ENCODE assay signal across 27 mouse cellular contexts in the genomic region with DNA sequence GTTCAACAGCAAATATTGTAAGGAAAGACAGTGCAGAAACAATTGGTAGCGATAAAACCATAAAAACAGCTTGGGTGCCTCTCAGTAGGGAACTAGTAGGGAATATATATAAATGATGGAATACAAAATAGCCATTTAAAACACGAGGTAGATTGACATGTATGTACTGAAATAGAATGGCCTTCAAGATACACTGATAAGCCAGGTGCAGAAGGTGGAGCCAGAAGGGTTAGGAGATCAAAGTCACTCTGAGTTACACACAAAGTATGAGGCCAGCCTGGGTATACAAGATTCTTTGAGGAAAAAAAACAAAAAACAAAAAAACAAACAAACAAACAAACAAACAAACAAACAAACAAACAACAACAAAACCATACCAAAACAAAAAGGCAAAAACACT.
"Had no signal": no experiment of that assay in that cellular context is flagged by ENCODE, and none has a peak within 500 bp of the region (broad histone marks: within the 10 kb centered on the region; RNA-seq: fewer than 3 reads in every experiment).

No protein-coding gene starts in this region.

- H3K9me3 ChIP-seq: embryonic facial prominence, embryonic 10.5 days; embryonic facial prominence, embryonic 12.5 days; embryonic facial prominence, embryonic 13.5 days; embryonic facial prominence, embryonic 15.5 days; forebrain, embryonic 10.5 days; forebrain, embryonic 12.5 days; forebrain, embryonic 13.5 days; forebrain, embryonic 15.5 days had no signal

- H3K27ac ChIP-seq: embryonic facial prominence, embryonic 10.5 days; embryonic facial prominence, embryonic 12.5 days; embryonic facial prominence, embryonic 13.5 days; embryonic facial prominence, embryonic 15.5 days; forebrain, embryonic 10.5 days; forebrain, embryonic 12.5 days; forebrain, embryonic 13.5 days; forebrain, embryonic 15.5 days; gastrocnemius, adult 2 months had no signal

- H3K4me3 ChIP-seq: embryonic facial prominence, embryonic 10.5 days; embryonic facial prominence, embryonic 12.5 days; embryonic facial prominence, embryonic 13.5 days; embryonic facial prominence, embryonic 15.5 days; erythroblast, embryonic 14.5 days; forebrain, embryonic 10.5 days; forebrain, embryonic 12.5 days; forebrain, embryonic 13.5 days; forebrain, embryonic 15.5 days; gastrocnemius, adult 2 months had no signal

- H3K36me3 ChIP-seq: embryonic facial prominence, embryonic 10.5 days; embryonic facial prominence, embryonic 12.5 days; embryonic facial prominence, embryonic 13.5 days; embryonic facial prominence, embryonic 15.5 days; forebrain, embryonic 10.5 days; forebrain, embryonic 12.5 days; forebrain, embryonic 15.5 days had no signal

- H3K9ac ChIP-seq: embryonic facial prominence, embryonic 12.5 days; embryonic facial prominence, embryonic 13.5 days; embryonic facial prominence, embryonic 15.5 days; forebrain, embryonic 12.5 days; forebrain, embryonic 13.5 days; forebrain, embryonic 15.5 days; forebrain, postnatal 0 days had no signal

- H3K27me3 ChIP-seq: embryonic facial prominence, embryonic 12.5 days; embryonic facial prominence, embryonic 13.5 days; embryonic facial prominence, embryonic 15.5 days; forebrain, embryonic 12.5 days; forebrain, embryonic 13.5 days; forebrain, embryonic 15.5 days had no signal

- ATAC-seq: forebrain, embryonic 13.5 days; forebrain, embryonic 14.5 days; forebrain, embryonic 15.5 days; forebrain, embryonic 16.5 days; forebrain, postnatal 0 days had no signal

- H3K4me1 ChIP-seq: embryonic facial prominence, embryonic 10.5 days; embryonic facial prominence, embryonic 12.5 days; embryonic facial prominence, embryonic 13.5 days; embryonic facial prominence, embryonic 15.5 days; forebrain, embryonic 10.5 days; forebrain, embryonic 12.5 days; forebrain, embryonic 13.5 days; forebrain, embryonic 15.5 days had no signal

- H3K4me2 ChIP-seq: embryonic facial prominence, embryonic 12.5 days; embryonic facial prominence, embryonic 13.5 days; embryonic facial prominence, embryonic 15.5 days; forebrain, embryonic 12.5 days; forebrain, embryonic 13.5 days; forebrain, embryonic 15.5 days had no signal

- DNase-seq: cerebellum, adult 2 months; cerebellum, adult 9-10 months; cerebellum, adult 9-11 months; cerebellum, postnatal 10 days; cerebellum, postnatal 14 days; cerebellum, postnatal 25 days; cerebellum, postnatal 36 days; embryo, embryonic 11 days; forebrain, postnatal 0 days; gastrocnemius, adult 2 months; gastrocnemius, postnatal 10 days; gastrocnemius, postnatal 14 days; gastrocnemius, postnatal 25 days; gastrocnemius, postnatal 36 days; heart, adult 11 months; heart, adult 18-20 months had no signal
